Mouse (Mus musculus): ENCODE data around the gene S100a1.

Gene S100a1

DNA sequence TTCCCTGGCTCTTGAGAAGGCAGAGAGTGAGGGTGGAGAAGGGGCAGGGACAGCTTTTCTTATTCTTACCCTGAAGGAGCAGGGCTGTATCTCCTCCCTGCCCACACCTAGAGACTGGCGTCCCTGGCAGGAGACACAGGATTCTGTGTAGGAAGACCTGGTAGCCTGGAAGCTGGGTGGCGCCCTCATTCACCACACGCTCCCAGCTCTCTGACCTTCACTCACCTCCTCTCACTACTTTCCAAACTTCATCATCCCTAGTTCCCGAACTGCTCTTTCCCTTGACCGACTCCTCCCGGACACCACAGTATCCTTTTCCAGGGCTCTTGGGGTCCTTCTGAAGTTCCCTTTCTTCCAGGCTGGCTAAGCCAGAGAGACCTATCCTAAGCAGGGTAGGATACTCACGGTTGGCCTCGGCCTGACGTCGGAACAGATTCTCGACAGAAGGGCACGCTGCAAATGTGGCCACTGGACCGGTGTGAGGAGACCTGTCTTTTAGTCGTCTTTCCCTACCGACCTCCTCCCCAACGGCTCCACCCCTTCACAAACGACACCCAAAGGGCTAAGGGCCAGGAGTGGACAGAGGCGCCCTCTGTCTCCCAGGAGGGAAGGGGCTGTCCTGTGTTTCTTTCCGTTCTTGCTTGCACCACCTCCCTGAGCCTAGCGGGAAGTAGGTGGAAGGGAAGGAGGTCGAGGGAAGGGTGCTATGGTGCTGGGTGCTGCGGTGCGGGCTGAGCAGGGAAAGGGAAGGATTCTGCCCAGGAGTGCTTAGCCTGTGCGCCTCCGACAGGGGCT lies at the start of gene S100a1, which contains the start of gene S100a13:
Gene S100a1, minus strand, starts transcription at position 597 of the 795 bp plus-strand sequence.
Gene S100a13, plus strand, starts transcription at position 640 of the 795 bp plus-strand sequence.
- DNase-seq = peak; percentile 88 to 92

DNA sequence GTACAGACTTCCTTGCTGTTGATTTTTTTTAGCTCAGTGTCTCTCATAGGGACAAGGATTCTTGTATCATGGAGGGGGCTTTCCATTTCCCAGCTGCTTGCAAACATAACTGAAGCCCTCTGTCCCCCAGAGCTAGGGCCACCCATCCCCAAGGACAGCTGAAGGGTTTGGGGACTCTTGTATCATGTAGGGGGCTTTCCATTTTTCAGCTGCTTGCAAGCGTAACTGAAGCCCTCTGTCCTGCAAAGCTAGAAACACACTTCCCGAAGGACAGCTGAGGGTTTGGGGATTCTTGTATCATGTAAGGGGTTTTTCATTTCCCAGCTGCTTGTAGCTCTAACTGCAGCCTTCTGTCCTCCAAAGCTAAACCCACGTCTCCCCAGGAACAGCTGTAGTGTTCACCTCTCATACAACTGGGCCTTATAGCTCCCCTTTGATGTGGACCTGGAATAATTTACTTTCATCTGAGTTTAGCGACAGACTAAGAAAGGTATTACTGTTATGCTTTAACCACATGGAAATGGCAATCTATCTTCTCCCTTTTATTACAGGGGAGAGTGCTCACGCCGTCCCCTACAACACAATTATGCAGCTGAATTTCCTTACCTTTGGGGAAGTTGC lies 45.9 kb upstream of the S100a1 start, which contains the start of gene S100a3:
Gene S100a3, plus strand, starts transcription at position 571 of the 621 bp plus-strand sequence.
- DNase-seq = no peak

DNA sequence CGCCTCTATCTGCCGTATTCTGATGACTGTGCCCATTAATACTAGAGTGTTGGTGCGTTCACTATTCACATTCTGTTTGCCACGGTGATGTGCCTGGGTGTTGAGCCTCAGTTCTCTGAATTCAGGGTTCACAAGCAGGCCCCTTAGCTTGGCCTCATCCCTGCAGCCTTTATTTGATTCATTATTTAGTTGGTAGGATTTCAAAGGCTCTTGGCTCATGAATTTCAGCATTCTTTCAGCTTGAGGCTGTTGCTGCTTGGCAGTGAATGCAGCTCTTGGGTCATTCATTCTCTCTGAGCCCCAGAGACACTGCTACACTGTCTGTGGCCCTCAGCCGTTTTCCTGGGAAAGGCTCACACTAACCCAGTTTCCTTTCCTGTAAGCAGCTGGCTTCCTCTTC lies 41.8 kb upstream of the S100a1 start:
- no peak for DNase-seq

- no peak for DNase-seq
Observed at GRCm38 (mm10) chr3:90552231-90552630, 38.0 kb upstream of the S100a1 start.

DNA sequence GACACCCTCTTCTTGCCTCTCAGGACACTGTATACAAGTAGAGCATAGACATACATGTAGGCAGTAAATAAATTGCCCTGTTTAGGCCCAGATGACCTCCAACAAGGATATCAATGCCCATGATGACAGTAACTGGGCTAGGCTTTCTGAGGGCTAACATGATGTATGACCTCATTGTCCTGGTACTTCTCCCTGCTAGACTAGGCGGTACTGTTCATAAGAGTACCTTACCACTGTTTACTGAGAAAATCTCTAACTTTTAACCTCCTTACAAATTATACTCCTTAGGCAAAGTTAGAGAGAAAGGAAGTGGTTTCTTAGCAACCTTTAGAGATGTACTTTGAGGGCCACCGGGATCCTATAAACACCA lies 36.2 kb upstream of the S100a1 start:
- no peak for DNase-seq

DNA sequence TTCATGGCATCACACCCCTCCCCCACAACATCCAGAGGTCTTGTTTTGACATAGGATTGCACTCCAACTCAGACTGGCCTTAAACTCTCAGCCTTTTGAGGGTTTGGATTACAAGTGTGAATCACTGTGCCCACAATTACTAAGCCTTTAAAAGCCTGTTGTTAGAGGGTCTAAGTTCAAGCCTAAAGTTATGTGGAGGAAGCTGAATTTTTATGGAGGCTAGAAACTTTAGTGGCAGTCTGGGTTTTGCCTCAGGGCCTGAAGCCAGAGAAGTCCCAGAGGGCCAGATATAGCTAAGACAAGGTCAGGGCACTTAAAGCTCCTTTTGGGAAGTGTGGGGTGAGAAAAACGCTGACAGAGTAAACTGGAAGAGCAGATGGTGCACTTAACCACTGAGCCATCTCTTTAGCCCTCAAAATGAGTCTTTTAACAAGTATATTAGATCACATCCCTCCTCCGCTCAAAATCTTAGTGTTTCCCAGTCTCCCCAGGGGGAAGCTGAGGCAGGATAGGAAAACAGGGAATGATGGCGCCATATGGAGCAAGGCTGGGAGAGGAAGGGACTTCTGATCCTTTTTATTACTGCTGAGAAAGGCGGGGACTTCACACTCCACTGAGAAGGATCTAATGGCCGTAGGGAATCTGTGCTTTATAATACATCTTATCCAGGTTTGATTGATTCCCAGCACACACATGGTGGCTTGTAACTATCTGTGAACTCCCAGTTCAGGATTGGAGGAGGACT lies 35.7 kb upstream of the S100a1 start:
- DNase-seq = no peak

DNA sequence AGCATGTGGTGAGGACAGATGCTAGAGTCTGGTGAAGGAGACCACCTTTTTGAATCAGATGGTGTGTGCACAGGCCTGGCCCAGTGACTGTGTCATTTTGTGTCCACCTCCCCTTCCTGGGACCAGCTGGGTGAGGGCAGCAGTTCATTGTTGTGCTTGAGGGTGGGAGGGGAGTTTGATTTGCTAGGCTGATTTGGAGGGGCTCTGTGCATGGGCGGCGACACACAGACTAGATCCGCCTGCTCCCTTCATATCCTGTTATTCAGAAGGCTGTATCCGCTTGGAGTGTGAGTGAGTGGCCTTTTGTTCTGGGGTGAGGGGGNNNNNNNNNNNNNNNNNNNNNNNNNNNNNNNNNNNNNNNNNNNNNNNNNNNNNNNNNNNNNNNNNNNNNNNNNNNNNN lies 26.7 kb upstream of the S100a1 start:
- DNase-seq = peak; percentile 32 to 55

DNA sequence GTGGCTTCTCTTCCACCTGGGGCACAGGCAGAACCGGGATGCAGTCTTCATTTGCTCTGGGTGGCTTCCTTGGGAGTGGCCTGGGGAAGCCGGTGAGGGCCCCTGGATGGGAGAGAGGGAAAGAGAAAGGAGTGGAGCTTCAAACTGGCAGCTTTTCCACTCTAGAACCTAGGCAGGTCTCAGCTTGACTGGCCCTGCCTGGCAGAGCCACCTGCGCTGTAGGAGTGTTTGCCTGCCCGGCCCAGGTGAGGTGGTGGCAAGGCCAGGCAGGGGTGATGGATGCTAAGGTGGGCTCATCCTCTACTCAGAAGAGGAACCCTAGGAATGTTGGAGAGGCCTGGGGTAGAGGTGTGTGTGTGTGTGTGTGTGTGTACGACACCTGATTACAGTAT lies 23.7 kb upstream of the S100a1 start:
- no peak for DNase-seq

DNA sequence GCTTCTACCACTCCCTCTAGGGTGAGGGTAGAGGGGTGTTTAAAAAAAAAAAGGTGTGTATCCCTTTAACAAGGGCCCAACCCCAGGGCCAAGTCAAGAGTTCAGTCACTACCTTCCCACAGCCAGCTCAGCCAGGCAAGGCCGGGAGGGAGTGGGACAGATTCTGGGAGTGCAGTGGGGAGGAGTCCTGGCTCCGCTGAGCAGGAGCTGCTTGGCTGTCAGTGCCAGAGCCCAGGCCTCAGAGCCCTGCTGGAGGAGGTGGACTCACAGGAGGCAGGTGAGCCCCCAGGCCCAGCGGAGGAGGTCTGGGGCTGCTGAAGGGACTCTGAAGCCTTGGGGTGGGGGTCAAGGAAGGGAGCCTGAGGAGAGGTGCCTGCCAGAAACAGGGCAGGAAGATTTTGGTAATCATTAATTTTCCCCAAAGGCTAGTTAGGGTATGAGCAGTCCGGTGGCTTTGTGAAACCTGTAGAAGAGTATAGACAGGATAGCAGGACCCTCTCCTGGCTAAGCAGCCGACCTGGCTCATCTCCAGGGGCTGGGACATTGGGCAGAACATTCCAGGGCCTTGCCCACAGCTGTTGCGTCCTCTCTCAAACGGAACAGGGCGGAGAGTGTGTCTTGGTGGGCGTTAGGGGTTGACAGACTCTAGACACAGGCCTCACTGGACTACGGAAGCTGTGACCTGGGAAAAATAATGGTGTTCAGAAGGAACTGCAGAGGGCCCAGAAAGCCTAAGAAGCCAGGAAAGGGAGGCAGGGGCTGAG lies 23.1 kb upstream of the S100a1 start, which contains the start of gene S100a16:
Gene S100a16, plus strand, starts transcription at position 114 of the 764 bp plus-strand sequence.
- peak; percentile 86 to 89 for DNase-seq

DNA sequence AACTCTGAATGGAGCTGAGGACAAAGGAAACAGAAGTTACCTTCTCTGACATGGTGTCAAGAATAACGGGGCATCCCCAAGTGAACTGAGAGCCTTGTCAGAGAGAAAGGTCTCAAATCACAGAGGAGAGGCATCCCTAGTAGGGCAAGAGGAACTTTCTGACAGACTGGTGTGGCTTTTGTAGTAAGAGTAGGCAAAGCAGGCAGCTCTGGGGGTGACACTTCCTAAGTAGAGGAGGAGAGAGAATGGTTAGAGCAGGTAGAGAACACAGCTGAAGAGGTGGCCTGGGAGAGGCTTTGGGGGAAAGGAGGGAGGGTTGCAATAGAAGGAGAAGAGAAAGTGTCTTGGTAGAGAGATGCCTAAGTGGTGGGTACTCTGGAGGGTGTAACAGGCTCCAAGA lies 21.3 kb upstream of the S100a1 start:
- DNase-seq = no peak

- no peak for DNase-seq
Observed at GRCm38 (mm10) chr3:90531713-90532112, 17.5 kb upstream of the S100a1 start.

GRCm38 (mm10) chr3:90527291-90527873 lies 13.2 kb upstream of the S100a1 start:
- no peak for DNase-seq

GRCm38 (mm10) chr3:90526580-90526979 lies 12.4 kb upstream of the S100a1 start, which contains the start of gene S100a14:
S100a14 (plus strand) TSS chr3:90526856.
- no peak for DNase-seq

- DNase-seq = no peak
Observed at GRCm38 (mm10) chr3:90526076-90526475, 11.9 kb upstream of the S100a1 start.

GRCm38 (mm10) chr3:90525421-90525820 lies 11.2 kb upstream of the S100a1 start:
- DNase-seq = peak; percentile 54 to 67

DNA sequence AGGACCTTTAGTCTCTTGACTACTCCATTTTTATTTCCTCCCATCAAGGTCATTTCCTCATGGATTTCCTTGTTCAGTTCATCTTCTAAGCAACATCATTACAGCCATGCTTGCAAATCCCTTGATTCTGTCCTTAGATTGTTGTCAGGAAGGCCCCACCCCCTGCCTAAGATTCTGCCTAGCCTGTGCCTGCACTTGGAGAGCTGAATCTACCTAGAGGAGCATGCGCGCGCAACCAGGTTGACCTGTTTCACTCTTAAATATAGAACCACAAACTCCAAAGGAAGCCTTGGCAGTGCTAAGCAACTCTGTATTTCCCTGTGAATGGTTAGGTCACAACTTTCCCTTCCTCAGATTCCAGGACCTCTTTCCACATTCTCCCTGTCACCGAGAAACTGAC lies 3.5 kb upstream of the S100a1 start:
- no peak for DNase-seq

GRCm38 (mm10) chr3:90515789-90516188 lies 1.6 kb upstream of the S100a1 start:
- DNase-seq = no peak

DNA sequence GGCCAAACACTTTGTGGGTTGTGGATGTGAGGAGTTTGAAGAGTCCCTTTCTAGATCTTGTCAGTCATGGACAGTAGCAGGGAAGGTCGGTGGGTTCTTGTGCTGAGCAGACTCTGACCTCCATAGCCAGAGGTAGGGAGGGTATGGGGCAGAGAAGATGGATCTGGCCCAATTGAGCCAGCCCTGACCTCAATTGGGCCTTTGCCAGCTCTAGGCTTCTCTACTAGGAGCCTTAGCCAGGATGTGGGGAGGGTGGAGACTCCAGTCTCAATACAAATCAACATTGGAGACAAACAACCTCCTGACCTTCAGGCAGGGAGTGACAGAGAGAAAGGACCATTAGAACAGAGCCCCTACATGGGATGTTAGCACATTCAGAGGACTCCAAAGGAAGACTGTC lies 1.1 kb upstream of the S100a1 start:
- DNase-seq = peak in 1 of 2 experiments; percentile 43

DNA sequence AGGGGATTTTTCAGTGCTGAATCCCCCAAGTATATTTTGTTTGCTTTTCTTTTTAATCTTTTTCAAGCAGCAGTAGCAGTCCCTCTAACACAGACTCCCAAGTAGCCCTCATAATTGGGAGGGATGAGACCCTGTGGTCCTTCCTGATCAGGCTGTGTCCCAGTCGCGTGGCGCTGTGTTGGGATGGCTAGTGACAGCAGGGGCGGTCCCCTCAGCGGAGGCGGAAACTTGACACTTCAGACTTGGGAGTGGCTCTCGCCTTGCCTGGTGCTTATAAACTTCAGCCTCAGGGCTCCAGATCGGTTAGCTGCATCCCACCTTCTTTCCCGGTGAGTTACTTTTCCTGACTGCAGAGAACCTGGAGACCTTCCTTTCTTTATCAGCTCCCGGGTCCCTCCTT lies 499 bp upstream of the S100a1 start:
- peak; percentile 71 to 73 for DNase-seq

GRCm38 (mm10) chr3:90512948-90513642 lies 1.1 kb downstream of the S100a1 start:
- DNase-seq = no peak

DNA sequence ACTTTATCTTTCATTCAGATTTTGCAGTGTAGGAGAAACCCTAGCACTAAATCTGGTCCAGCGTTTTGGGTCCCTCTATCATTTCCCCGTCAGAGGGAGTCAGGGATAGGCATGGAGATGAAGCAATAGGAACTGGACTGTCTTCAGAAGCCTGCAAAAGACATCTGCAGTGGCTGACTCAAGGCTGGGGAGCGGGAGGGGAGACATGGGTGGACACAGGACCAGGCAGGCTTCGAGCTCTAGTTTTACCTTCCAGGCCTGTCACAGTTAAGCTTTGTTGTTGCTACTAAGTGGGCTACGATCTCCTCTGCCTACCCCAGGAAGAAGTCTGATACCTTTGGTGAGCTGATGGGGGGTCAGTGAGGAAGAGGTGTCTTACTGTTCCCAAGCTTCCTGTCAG lies 1.9 kb downstream of the S100a1 start:
- no peak for DNase-seq

GRCm38 (mm10) chr3:90509747-90510123 lies 4.5 kb downstream of the S100a1 start:
- no peak for DNase-seq
